Mouse (Mus musculus) macrophage (primary cell): ENCODE data around the gene Foxf2. TPM values are rescaled to one million over a fixed set of nuclear protein-coding genes. Genes with fewer than 3 reads are reported as not detected.

Experiments
- H3K27ac ChIP-seq: fragments of 350-480 bp; formaldehyde crosslinking; 2 replicates; pipeline ENCODE4 v1.9.0; 2021
- H3K36me3 ChIP-seq: fragments of 350-480 bp; formaldehyde crosslinking; 2 replicates; pipeline ENCODE4 v1.9.0; 2021; ENCODE audit errors: inconsistent target
- H3K4me3 ChIP-seq: fragments of 350-480 bp; formaldehyde crosslinking; 2 replicates; pipeline ENCODE4 v1.9.0; 2021; ENCODE audit errors: inconsistent target
- H3K79me2 ChIP-seq: fragments of 350-480 bp; formaldehyde crosslinking; 2 replicates; pipeline ENCODE4 v1.9.0; 2021; ENCODE audit errors: inconsistent target
- WGBS: methylation state at CpG from one replicate; pipeline ENCODE4 v1.1.7; 2026; ENCODE audit warnings: inconsistent platforms; ENCODE audit not compliant: missing documents; 5-methylcytosine and 5-hydroxymethylcytosine counted together
- polyA plus RNA-seq: library from polyadenylated mRNA; stranded (reverse); fragments of 250-400 nt; gene quantifications from 3 replicates; pipeline ENCODE4 v1.2.4, GENCODE M21; 2018; ENCODE audit warnings: inconsistent platforms

The Foxf2 gene
- polyA plus RNA-seq, 1 experiment from 2014 or later = not detected

DNA sequence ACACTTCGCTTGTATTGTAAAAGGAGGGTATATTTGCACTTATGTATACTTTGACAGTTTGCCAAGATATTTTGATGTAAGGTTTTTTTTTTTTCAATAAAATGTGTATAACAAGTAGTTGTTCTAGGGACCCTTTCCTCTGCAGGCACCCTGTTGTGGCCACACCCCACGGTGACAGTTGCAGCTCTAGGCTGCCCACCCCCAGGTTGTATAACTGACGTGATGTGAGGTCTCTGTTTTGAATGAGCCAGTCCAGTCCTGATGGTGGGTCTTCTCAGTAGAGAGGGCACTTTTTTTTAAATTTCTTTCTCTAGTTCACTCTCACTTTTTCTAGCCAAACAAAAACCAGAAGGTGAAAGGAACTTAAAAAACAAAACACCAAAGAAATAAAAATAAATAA is 5.7 kb downstream of the Foxf2 start:
- H3K36me3 ChIP-seq = no peaks in the 10 kb centered on the region

GRCm38 (mm10) chr13:31632450-31632849 is 6.8 kb downstream of the Foxf2 start:
- WGBS = under 1% methylated on average over 13 of the region's 13 CpGs
- no peak overlapping the region for H3K4me3 ChIP-seq
- no peaks in the 10 kb centered on the region for H3K36me3 ChIP-seq
- H3K27ac ChIP-seq = no peak overlapping the region
- no peaks in the 10 kb centered on the region for H3K79me2 ChIP-seq

More for the DNA sequence above, 5.7 kb downstream of the Foxf2 start:
- no peak overlapping the region for H3K27ac ChIP-seq
- no peak overlapping the region for H3K4me3 ChIP-seq
- no peaks in the 10 kb centered on the region for H3K79me2 ChIP-seq
- 51% methylated on average over 3 of the region's 3 CpGs for WGBS

DNA sequence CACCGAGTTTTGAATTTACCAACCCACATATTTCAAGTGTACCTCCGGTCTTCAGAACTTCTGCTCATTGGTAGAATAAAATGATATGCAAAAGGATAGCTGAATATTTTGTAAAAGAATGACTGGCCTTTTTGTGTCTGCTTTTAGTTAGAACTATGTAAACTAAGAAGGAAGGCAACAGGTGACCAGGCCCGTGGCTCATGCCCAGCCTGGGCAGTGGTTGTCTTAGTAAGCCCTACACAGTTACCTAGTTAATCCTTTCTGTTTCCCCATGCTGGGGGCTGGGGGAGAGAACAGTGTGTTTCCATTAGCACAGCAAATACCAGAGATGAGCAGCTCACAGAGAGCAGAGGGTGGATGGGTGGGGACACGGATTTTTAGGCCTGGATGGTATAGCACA is 7.6 kb downstream of the Foxf2 start:
- Histone ChIP-seq H3K36me3 (no peaks in the 10 kb centered on the region), H3K79me2 (no peaks in the 10 kb centered on the region), H3K4me3 (no peak overlapping the region), H3K27ac (no peak overlapping the region)
- 90% methylated on average over 4 of the region's 4 CpGs for WGBS

DNA sequence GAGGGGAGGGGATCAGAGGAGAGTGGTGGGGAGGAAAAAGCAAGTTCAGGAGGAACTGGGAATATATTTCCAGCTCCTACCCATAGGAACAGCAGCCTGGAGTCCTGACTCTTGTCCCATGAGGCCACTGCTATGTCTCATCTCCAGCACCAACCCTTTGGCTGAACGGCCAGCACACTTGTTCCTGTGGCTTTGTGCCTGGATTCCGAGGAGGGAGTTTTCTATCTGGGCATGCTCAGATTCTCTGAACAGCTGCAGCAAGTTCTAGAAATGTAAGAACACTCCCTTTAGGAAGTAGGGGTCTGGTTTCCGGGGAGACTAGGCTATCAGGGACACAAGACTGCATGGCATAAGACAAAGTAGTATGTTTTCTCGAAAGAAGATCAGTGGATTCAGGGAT is 9.9 kb downstream of the Foxf2 start:
- Histone ChIP-seq H3K4me3 (no peak overlapping the region), H3K27ac (no peak overlapping the region), H3K79me2 (no peaks in the 10 kb centered on the region), H3K36me3 (no peaks in the 10 kb centered on the region)
- WGBS = 80% methylated on average over 4 of the region's 4 CpGs

DNA sequence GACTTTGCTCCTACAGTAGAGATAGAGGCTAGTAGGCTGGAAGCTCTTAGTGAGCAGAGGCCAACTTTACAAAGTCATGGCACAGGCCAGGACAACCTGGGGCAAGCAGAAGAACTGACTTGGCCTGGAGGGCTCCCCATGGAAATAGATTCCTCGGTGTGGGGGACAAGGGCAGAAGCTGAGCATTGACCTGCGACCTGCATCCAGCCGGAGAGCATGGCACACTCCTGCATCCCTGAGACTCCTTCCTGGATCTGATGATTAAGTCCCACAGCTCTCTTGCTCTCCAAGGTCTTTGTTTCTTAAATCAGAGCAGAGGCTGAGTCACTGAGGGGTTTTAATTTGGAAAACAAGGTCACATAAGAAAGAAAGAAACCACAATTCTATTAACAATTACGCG is 15.9 kb downstream of the Foxf2 start:
- H3K27ac ChIP-seq = no peak overlapping the region
- WGBS = 91% methylated on average over 5 of the region's 5 CpGs
- no peak overlapping the region for H3K4me3 ChIP-seq
- no peaks in the 10 kb centered on the region for H3K79me2 ChIP-seq
- H3K36me3 ChIP-seq = no peaks in the 10 kb centered on the region

GRCm38 (mm10) chr13:31652131-31652745 is 26.6 kb downstream of the Foxf2 start:
- WGBS = 92% methylated on average over 20 of the region's 20 CpGs
- H3K36me3 ChIP-seq = no peaks in the 10 kb centered on the region
- no peak overlapping the region for H3K27ac ChIP-seq
- no peaks in the 10 kb centered on the region for H3K79me2 ChIP-seq
- no peak overlapping the region for H3K4me3 ChIP-seq

GRCm38 (mm10) chr13:31656249-31656648 is 30.6 kb downstream of the Foxf2 start:
- H3K27ac ChIP-seq = no peak overlapping the region
- WGBS = 56% methylated on average over 4 of the region's 4 CpGs

GRCm38 (mm10) chr13:31658212-31658611 is 32.6 kb downstream of the Foxf2 start:
- Histone ChIP-seq H3K79me2 (no peaks in the 10 kb centered on the region), H3K4me3 (no peak overlapping the region), H3K27ac (no peak overlapping the region), H3K36me3 (no peaks in the 10 kb centered on the region)
- 60% methylated on average over 4 of the region's 4 CpGs for WGBS

More at GRCm38 (mm10) chr13:31656249-31656648, 30.6 kb downstream of the Foxf2 start:
- no peak overlapping the region for H3K4me3 ChIP-seq
- no peaks in the 10 kb centered on the region for H3K79me2 ChIP-seq
- no peaks in the 10 kb centered on the region for H3K36me3 ChIP-seq

DNA sequence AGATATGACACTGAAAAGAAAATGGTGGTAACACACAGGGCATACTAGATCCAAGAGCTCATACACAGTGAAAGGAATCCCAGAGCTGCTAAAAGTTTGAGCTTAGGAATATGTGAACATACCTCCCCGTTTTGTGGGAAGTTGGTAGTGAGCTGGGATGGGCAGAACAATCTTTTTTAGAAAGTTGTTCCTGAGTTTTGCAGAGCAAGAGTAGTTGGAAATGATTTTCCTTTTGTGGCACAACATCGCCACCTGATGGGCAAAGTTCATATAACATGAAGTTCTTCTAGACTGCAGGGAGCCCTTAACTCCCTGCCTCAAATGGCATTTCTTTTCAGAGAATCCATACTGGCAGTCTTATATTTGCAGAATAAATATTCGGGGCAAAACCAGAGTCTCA is 33.3 kb downstream of the Foxf2 start:
- WGBS = 4% methylated on average over 3 of the region's 3 CpGs
- no peaks in the 10 kb centered on the region for H3K79me2 ChIP-seq
- no peaks in the 10 kb centered on the region for H3K36me3 ChIP-seq
- H3K4me3 ChIP-seq = no peak overlapping the region
- H3K27ac ChIP-seq = no peak overlapping the region

DNA sequence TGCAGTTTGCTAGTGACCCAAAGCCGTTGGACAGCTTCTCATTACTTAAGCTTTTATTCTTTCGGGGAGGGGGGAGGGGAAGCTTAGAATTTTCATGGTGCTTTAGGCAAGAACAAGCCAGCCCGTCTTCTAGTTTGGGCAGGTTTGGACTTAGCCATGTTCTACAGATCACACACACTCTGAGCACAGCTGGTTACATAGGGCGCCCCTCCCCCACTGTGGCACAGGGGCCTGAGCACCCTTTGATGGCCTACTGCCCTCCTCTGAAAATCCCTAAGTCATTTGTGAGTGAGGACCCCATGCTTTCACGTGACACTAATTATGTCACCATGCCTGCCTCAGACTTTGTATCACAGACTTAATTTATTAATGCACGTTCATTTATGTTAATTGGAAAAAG is 35.6 kb downstream of the Foxf2 start:
- WGBS = 76% methylated on average over 6 of the region's 6 CpGs
- H3K79me2 ChIP-seq = no peaks in the 10 kb centered on the region
- H3K36me3 ChIP-seq = no peaks in the 10 kb centered on the region
- H3K27ac ChIP-seq = no peak overlapping the region
- no peak overlapping the region for H3K4me3 ChIP-seq

GRCm38 (mm10) chr13:31665376-31665775 is 39.8 kb downstream of the Foxf2 start:
- WGBS = 89% methylated on average over 6 of the region's 6 CpGs

DNA sequence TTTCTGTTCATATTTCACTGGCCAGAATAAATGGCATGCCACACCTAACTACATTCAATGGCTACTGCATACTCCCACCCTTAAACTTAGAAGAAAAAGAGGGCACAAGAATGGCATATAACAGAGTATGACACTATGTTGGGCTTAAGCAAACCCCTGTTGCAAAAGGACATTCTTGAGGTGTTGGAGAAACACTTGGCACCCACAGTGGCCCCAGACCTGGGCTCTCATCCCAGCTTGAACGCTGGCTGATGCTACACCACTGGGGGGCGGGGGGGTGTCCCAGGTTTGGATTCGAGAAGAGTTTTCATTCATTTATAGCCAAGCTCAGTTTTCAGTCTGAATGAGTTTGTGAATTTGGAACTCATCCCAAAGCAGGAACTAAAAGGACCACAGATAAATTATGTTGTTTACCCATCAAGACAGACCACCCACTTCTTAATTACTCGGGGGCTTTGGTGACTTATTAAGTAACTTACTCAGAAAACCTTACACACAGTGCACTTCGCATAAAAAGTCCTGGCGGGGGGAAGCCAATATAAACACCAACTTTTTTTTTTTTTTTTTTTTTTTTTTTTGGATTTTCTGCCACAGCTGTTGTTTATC is 42.4 kb downstream of the Foxf2 start:
- Histone ChIP-seq H3K4me3 (no peak overlapping the region), H3K36me3 (no peaks in the 10 kb centered on the region), H3K79me2 (no peaks in the 10 kb centered on the region), H3K27ac (no peak overlapping the region)
- 64% methylated on average over 6 of the region's 6 CpGs for WGBS

More at GRCm38 (mm10) chr13:31665376-31665775, 39.8 kb downstream of the Foxf2 start:
- H3K79me2 ChIP-seq = no peaks in the 10 kb centered on the region
- no peak overlapping the region for H3K27ac ChIP-seq
- H3K36me3 ChIP-seq = no peaks in the 10 kb centered on the region
- H3K4me3 ChIP-seq = no peak overlapping the region

DNA sequence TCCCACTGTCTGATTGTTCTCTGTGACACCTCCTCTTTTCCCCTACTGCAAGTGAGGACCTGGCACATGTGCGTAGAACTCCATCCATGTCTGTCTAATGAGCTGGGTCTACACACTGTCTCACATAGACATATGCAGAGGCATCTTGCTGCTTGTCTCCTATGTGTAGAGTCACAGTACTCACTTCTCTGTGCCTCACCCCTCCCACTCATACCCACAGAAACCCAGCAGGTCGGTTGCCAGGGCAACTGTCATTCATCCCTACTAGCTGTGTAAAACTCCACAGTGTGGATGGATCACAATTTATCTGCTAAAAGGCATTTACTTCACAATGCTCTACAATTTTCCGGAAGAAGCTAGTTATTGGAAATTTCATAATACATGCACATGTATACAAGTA is 46.5 kb downstream of the Foxf2 start:
- Histone ChIP-seq H3K27ac (no peak overlapping the region), H3K4me3 (no peak overlapping the region), H3K79me2 (no peaks in the 10 kb centered on the region), H3K36me3 (no peaks in the 10 kb centered on the region)
- 83% methylated on average over 3 of the region's 3 CpGs for WGBS
